Mouse (Mus musculus) thymus, adult 18-20 months (tissue): Measurements from ENCODE around the gene Hif3a.

Experiments
- DNase-seq, 2 experiments: peaks; one replicate each; pipeline ENCODE4 v3.0.0; 2022; ENCODE audit warnings: mixed read lengths in 2 of 2

The Hif3a gene

GRCm38 (mm10) chr7:16991681-16992450 lies 70.4 kb downstream of the Hif3a start:
- DNase-seq, result no peak

- DNase-seq, result no peak
Measured at GRCm38 (mm10) chr7:16990006-16990744, 72.1 kb downstream of the Hif3a start.

- DNase-seq, result no peak
Measured at GRCm38 (mm10) chr7:16988405-16988804, 73.8 kb downstream of the Hif3a start.

- DNase-seq, result no peak
Measured at GRCm38 (mm10) chr7:16987541-16988149, 74.6 kb downstream of the Hif3a start.

- peak; percentile 82 to 87 for DNase-seq
Measured at GRCm38 (mm10) chr7:16982859-16983568, 79.2 kb downstream of the Hif3a start, which contains the start of gene Gm42372. Gene Gm42372, plus strand, starts transcription at chr7:16983086.
